Mouse (Mus musculus) neural tube, embryonic 11.5 days (tissue): ENCODE measurements around the gene Atf6b. TPM values are rescaled to one million over a fixed set of nuclear protein-coding genes. Genes with fewer than 3 reads are reported as not detected.
A peak's percentile ranks its signal among the peaks of the same experiment; 100 is the strongest.

Source experiments
- ATAC-seq: fragments of 200-750 bp; cut with Nextera tagmentation; 2 replicates; pipeline ENCODE4 v1.8.0; 2017; ENCODE audit warnings: moderate number of reproducible peaks, mild to moderate bottlenecking, moderate TSS enrichment, moderate library complexity; ENCODE audit not compliant: insufficient read depth, low FRiP score, low TSS enrichment
- DNase-seq: peaks from one replicate; pipeline ENCODE4 v3.0.0-alpha.2; 2015; ENCODE audit warnings: low spot score
- H3K27ac ChIP-seq: fragments of 300-500 bp; sonication (generic); 2 replicates; pipeline ENCODE4 v1.5.1; 2014; ENCODE audit warnings: low read depth, mild to moderate bottlenecking, low read length
- H3K27me3 ChIP-seq: fragments of 300-500 bp; sonication (generic); 2 replicates; pipeline ENCODE4 v1.6.1; 2014; ENCODE audit warnings: mild to moderate bottlenecking, low read length, mixed read lengths; ENCODE audit not compliant: control insufficient read depth, insufficient read depth
- H3K36me3 ChIP-seq: fragments of 300-500 bp; sonication (generic); 2 replicates; pipeline ENCODE4 v1.6.1; 2014; ENCODE audit warnings: mild to moderate bottlenecking, low read length, moderate library complexity, mixed read lengths; ENCODE audit not compliant: control insufficient read depth, insufficient read depth
- H3K4me1 ChIP-seq: fragments of 300-500 bp; sonication (generic); 2 replicates; pipeline ENCODE4 v1.6.1; 2014; ENCODE audit warnings: low read length, mixed read lengths; ENCODE audit not compliant: control insufficient read depth, insufficient read depth
- H3K4me2 ChIP-seq: fragments of 300-500 bp; sonication (generic); 2 replicates; pipeline ENCODE4 v1.6.1; 2014; ENCODE audit warnings: low read depth, mild to moderate bottlenecking, moderate library complexity
- H3K4me3 ChIP-seq: fragments of 300-500 bp; sonication (generic); 2 replicates; pipeline ENCODE4 v1.5.1; 2014; ENCODE audit warnings: low read depth, low read length
- H3K9ac ChIP-seq: fragments of 300-500 bp; sonication (generic); 2 replicates; pipeline ENCODE4 v1.6.1; 2014; ENCODE audit warnings: mild to moderate bottlenecking, low read length
- H3K9me3 ChIP-seq: fragments of 300-500 bp; sonication (generic); 2 replicates; pipeline ENCODE4 v1.6.1; 2016; ENCODE audit warnings: low read length; ENCODE audit not compliant: control insufficient read depth
- WGBS: fragments of 180-500 bp; shearing (Covaris S2); extraction: QIAGEN DNeasy Blood & Tissue Kit; methylation state at CpG from one replicate; pipeline ENCODE4 v1.1.7; 2014; 5-methylcytosine and 5-hydroxymethylcytosine counted together
- polyA plus RNA-seq: library from polyadenylated mRNA; unstranded; fragments of >200 nt; fragmentation: Nextera tagmentation; extraction: Ambion mirVana; gene quantifications from 2 replicates; pipeline ENCODE4 v1.2.1, GENCODE M21; 2014

Atf6b gene
- polyA plus RNA-seq, 1 experiment from 2014 or later = 88.4 TPM

GRCm38 (mm10) chr17:34641945-34642344, 5.0 kb upstream of the Atf6b start:
- no peak for ATAC-seq
- Histone ChIP-seq H3K9ac (no peak overlapping the region), H3K27me3 (no peaks in the 10 kb centered on the region), H3K36me3 (no peaks in the 10 kb centered on the region), H3K9me3 (no peaks in the 10 kb centered on the region), H3K4me3 (no peak overlapping the region), H3K4me2 (no peak overlapping the region), H3K27ac (peak overlapping the region; percentile 58; the same call in 1 of the 2 replicates), H3K4me1 (peaks cover 6% of the 10 kb centered on the region)
- 90% methylated on average over 3 of the region's 3 CpGs for WGBS
- DNase-seq = no peak

GRCm38 (mm10) chr17:34643379-34643778, 3.6 kb upstream of the Atf6b start:
- no peaks in the 10 kb centered on the region for H3K9me3 ChIP-seq
- H3K4me2 ChIP-seq = no peak overlapping the region
- DNase-seq = no peak
- H3K4me3 ChIP-seq = no peak overlapping the region
- ATAC-seq = no peak
- 89% methylated on average over 4 of the region's 4 CpGs for WGBS
- H3K4me1 ChIP-seq = peaks cover 16% of the 10 kb centered on the region
- no peaks in the 10 kb centered on the region for H3K36me3 ChIP-seq
- H3K27me3 ChIP-seq = no peaks in the 10 kb centered on the region
- H3K27ac ChIP-seq = no peak overlapping the region
- no peak overlapping the region for H3K9ac ChIP-seq

- Histone ChIP-seq H3K4me1 (peaks cover 17% of the 10 kb centered on the region), H3K36me3 (no peaks in the 10 kb centered on the region), H3K4me3 (no peak overlapping the region), H3K27ac (no peak overlapping the region), H3K9ac (no peak overlapping the region), H3K9me3 (no peaks in the 10 kb centered on the region), H3K4me2 (no peak overlapping the region), H3K27me3 (no peaks in the 10 kb centered on the region)
- WGBS = 84% methylated on average over 10 of the region's 10 CpGs
- ATAC-seq (no peak), DNase-seq (no peak)
These were observed 3.0 kb upstream of the Atf6b start for GRCm38 (mm10) chr17:34643944-34644343.

- Histone ChIP-seq H3K27me3 (no peaks in the 10 kb centered on the region), H3K36me3 (no peaks in the 10 kb centered on the region), H3K27ac (no peak within 1 kb of the TSS), H3K4me2 (peak within 1 kb of the TSS; percentile 61), H3K4me3 (peak within 1 kb of the TSS; percentile 50), H3K4me1 (peaks cover 17% of the 10 kb centered on the region), H3K9me3 (no peaks in the 10 kb centered on the region), H3K9ac (peak within 1 kb of the TSS; percentile 55)
- WGBS = under 1% methylated on average over 16 of the region's 16 CpGs
- ATAC-seq (peak; percentile 70), DNase-seq (peak; percentile 95)
These were observed 2.3 kb upstream of the Atf6b start, which contains the start of gene Fkbpl for GRCm38 (mm10) chr17:34644608-34645007. Fkbpl (plus strand) TSS chr17:34644764.

GRCm38 (mm10) chr17:34645256-34645829, 1.6 kb upstream of the Atf6b start:
- Histone ChIP-seq H3K4me2 (peak overlapping the region; percentile 61), H3K9ac (peak overlapping the region; percentile 55), H3K4me3 (peak overlapping the region; percentile 50), H3K9me3 (no peaks in the 10 kb centered on the region), H3K27me3 (no peaks in the 10 kb centered on the region), H3K4me1 (peaks cover 17% of the 10 kb centered on the region), H3K27ac (no peak overlapping the region), H3K36me3 (peaks cover 2% of the 10 kb centered on the region; the same call in 1 of the 2 replicates)
- no peak for DNase-seq
- no peak for ATAC-seq
- 46% methylated on average over 10 of the region's 10 CpGs for WGBS

GRCm38 (mm10) chr17:34645831-34646511, 975 bp upstream of the Atf6b start:
- H3K4me2 ChIP-seq = no peak overlapping the region
- H3K4me3 ChIP-seq = no peak overlapping the region

GRCm38 (mm10) chr17:34648141-34648890, 1.4 kb downstream of the Atf6b start:
- Histone ChIP-seq H3K9me3 (no peaks in the 10 kb centered on the region), H3K27ac (no peak overlapping the region), H3K4me1 (peaks cover 17% of the 10 kb centered on the region), H3K9ac (no peak overlapping the region), H3K4me2 (peak overlapping the region; percentile 70), H3K27me3 (no peaks in the 10 kb centered on the region), H3K36me3 (peaks cover 17% of the 10 kb centered on the region), H3K4me3 (peak overlapping the region; percentile 94)
- WGBS = 86% methylated on average over 16 of the region's 16 CpGs
- ATAC-seq (no peak), DNase-seq (no peak)

More at GRCm38 (mm10) chr17:34645831-34646511, 975 bp upstream of the Atf6b start:
- no peaks in the 10 kb centered on the region for H3K9me3 ChIP-seq
- H3K27me3 ChIP-seq = no peaks in the 10 kb centered on the region
- DNase-seq = no peak
- peaks cover 17% of the 10 kb centered on the region for H3K4me1 ChIP-seq
- H3K36me3 ChIP-seq = peaks cover 3% of the 10 kb centered on the region
- H3K9ac ChIP-seq = no peak overlapping the region
- H3K27ac ChIP-seq = no peak overlapping the region
- WGBS = 92% methylated on average over 30 of the region's 30 CpGs
- no peak for ATAC-seq

GRCm38 (mm10) chr17:34649106-34649864, 2.3 kb downstream of the Atf6b start:
- no peak for ATAC-seq
- Histone ChIP-seq H3K4me3 (no peak overlapping the region), H3K9me3 (no peaks in the 10 kb centered on the region), H3K4me1 (peaks cover 17% of the 10 kb centered on the region), H3K9ac (no peak overlapping the region), H3K27me3 (no peaks in the 10 kb centered on the region), H3K4me2 (no peak overlapping the region), H3K27ac (no peak overlapping the region), H3K36me3 (peaks cover 20% of the 10 kb centered on the region)
- no peak for DNase-seq
- 88% methylated on average over 18 of the region's 18 CpGs for WGBS
